Mouse (Mus musculus) embryonic fibroblast, embryonic 13.5 days (primary cell): ENCODE measurements around the gene Sema4c.

Experiments
- CTCF ChIP-seq: IDR thresholded peaks from 2 replicates; pipeline ENCODE4 v1.5.1; 2011; ENCODE audit warnings: mild to moderate bottlenecking, control low read depth, low read length, moderate library complexity, borderline replicate concordance; ENCODE audit not compliant: insufficient read depth
- POLR2A ChIP-seq: IDR thresholded peaks from 2 replicates; pipeline ENCODE4 v1.6.1; 2011; ENCODE audit warnings: low read depth, mild to moderate bottlenecking, control low read depth, low read length, moderate library complexity

DNA sequence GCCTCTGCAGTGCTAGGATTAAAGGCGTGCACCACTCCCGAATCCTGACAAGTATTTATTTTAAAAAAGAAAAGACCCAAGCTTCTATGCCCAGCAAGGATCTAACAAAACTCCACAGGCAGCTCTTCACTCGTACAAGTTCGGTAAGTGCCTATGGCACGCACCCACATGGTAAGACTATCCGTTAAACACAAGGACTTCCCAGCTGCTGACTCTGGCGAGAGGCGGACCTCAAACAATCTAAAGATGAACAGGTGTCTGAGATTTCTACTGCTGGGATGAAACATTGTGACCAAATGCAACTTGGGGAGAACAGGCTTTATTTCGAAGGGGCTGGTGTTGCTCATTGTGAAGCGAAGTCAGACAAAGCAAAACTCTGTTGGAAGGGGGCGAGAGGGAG is 18.0 kb downstream of the Sema4c start:
- TF ChIP-seq POLR2A (no peak), CTCF (no peak)
